Mouse (Mus musculus) kidney, postnatal 0 days (tissue): ENCODE measurements around the gene Apol6. TPM values are rescaled to one million over a fixed set of nuclear protein-coding genes. Genes with fewer than 3 reads are reported as not detected.

Experiments used
- ATAC-seq: fragments of 200-750 bp; cut with Nextera tagmentation; replicated peaks from 2 replicates; pipeline ENCODE4 v1.8.0; 2017; ENCODE audit warnings: low read depth, moderate number of reproducible peaks, moderate TSS enrichment, moderate library complexity; ENCODE audit not compliant: low FRiP score
- DNase-seq: peaks from one replicate; pipeline ENCODE4 v3.0.0-alpha.2; 2016; ENCODE audit warnings: low spot score
- H3K27ac ChIP-seq: fragments of 300-500 bp; sonication (generic); 2 replicates; pipeline ENCODE4 v1.5.1; 2014; ENCODE audit warnings: mild to moderate bottlenecking
- H3K27me3 ChIP-seq: fragments of 300-500 bp; sonication (generic); 2 replicates; pipeline ENCODE4 v1.6.1; 2014; ENCODE audit warnings: low read length, mixed read lengths; ENCODE audit not compliant: insufficient read depth
- H3K36me3 ChIP-seq: fragments of 300-500 bp; sonication (generic); 2 replicates; pipeline ENCODE4 v1.6.1; 2014; ENCODE audit warnings: low read length, mixed read lengths; ENCODE audit not compliant: insufficient read depth
- H3K4me1 ChIP-seq: fragments of 300-500 bp; sonication (generic); replicated peaks from 2 replicates; pipeline ENCODE4 v1.6.1; 2014; ENCODE audit warnings: antibody characterized with exemption, low read length, mixed read lengths; ENCODE audit not compliant: insufficient read depth
- H3K4me2 ChIP-seq: fragments of 300-500 bp; sonication (generic); 2 replicates; pipeline ENCODE4 v1.6.1; 2014; ENCODE audit warnings: mild to moderate bottlenecking, low read length, moderate library complexity, mixed read lengths
- H3K4me3 ChIP-seq: fragments of 300-500 bp; sonication (generic); replicated peaks from 2 replicates; pipeline ENCODE4 v1.5.1; 2014; ENCODE audit warnings: low read depth, low read length
- H3K9ac ChIP-seq: fragments of 300-500 bp; sonication (generic); 2 replicates; pipeline ENCODE4 v1.6.1; 2014; ENCODE audit warnings: low read depth, low read length
- H3K9me3 ChIP-seq: fragments of 300-500 bp; sonication (generic); replicated peaks from 2 replicates; pipeline ENCODE4 v1.6.1; 2016; ENCODE audit warnings: low read length, inconsistent platforms, mixed read lengths
- CTCF ChIP-seq: IDR thresholded peaks from 2 replicates; pipeline ENCODE4 v1.5.1; 2016; ENCODE audit warnings: antibody characterized with exemption, low read depth, mild to moderate bottlenecking, moderate library complexity
- WGBS: fragments of 180-500 bp; shearing (Covaris S2); extraction: QIAGEN DNeasy Blood & Tissue Kit; methylation state at CpG from one replicate; pipeline ENCODE4 v1.1.7; 2014; 5-methylcytosine and 5-hydroxymethylcytosine counted together
- polyA plus RNA-seq: library from polyadenylated mRNA; unstranded; fragments of >200 nt; fragmentation: Nextera tagmentation; extraction: Ambion mirVana; gene quantifications from 2 replicates; pipeline ENCODE4 v1.2.1, GENCODE M21; 2015

The Apol6 gene
- polyA plus RNA-seq, 1 experiment from 2014 or later = 0.08 TPM

GRCm38 (mm10) chr15:77104349-77105158 lies 60.0 kb downstream of the Apol6 start:
- TF ChIP-seq CTCF = no peak
- ATAC-seq = no peak
- Histone ChIP-seq H3K9ac (no peak overlapping the region), H3K4me2 (no peak overlapping the region), H3K4me3 (no peak overlapping the region), H3K27ac (0 out of 2 replicates have a peak overlapping the region, but pooled peaks have one; percentile 47), H3K36me3 (peaks cover 9% of the 10 kb centered on the region; the same call in 1 of the 2 replicates), H3K9me3 (no peaks in the 10 kb centered on the region), H3K27me3 (no peaks in the 10 kb centered on the region), H3K4me1 (peaks cover 7% of the 10 kb centered on the region; the same call in 1 of the 2 replicates)
- WGBS = 68% methylated on average over 10 of the region's 10 CpGs
- peak; percentile 48 for DNase-seq

- peaks cover 7% of the 10 kb centered on the region; the same call in 1 of the 2 replicates for H3K36me3 ChIP-seq
- no peak overlapping the region for H3K4me3 ChIP-seq
- no peaks in the 10 kb centered on the region for H3K27me3 ChIP-seq
- WGBS = 75% methylated on average over 10 of the region's 10 CpGs
- no peak overlapping the region for H3K27ac ChIP-seq
- H3K9me3 ChIP-seq = no peaks in the 10 kb centered on the region
- peaks cover 7% of the 10 kb centered on the region; the same call in 1 of the 2 replicates for H3K4me1 ChIP-seq
- DNase-seq = no peak
- no peak for TF ChIP-seq CTCF
- H3K9ac ChIP-seq = no peak overlapping the region
- no peak for ATAC-seq
- no peak overlapping the region for H3K4me2 ChIP-seq
These were observed 60.7 kb downstream of the Apol6 start for GRCm38 (mm10) chr15:77105273-77105672.

Other genes starting within 250 kb of the Apol6 start
- gene Zfp251, start 173.3 kb upstream of the Apol6 start, polyA plus RNA-seq = 15.4 and 15.6 TPM in 2 replicates
- gene Zfp7, start 165.5 kb upstream of the Apol6 start, polyA plus RNA-seq = 14.3 and 15.3 TPM in 2 replicates
- 0.88 and 1.7 TPM in 2 replicates for gene Gm49527, start 165.4 kb upstream of the Apol6 start, polyA plus RNA-seq
- 9.5 and 10.4 TPM in 2 replicates for gene Zfp647, start 119.3 kb upstream of the Apol6 start, polyA plus RNA-seq
- gene 1110038F14Rik, start 96.2 kb upstream of the Apol6 start, polyA plus RNA-seq = 74.6 and 76.0 TPM in 2 replicates
- gene Mb, start 5.9 kb downstream of the Apol6 start, polyA plus RNA-seq = 0.62 and 0.76 TPM in 2 replicates